Mouse (Mus musculus) small intestine, adult 2 months (tissue): Measurements from ENCODE around the gene 0610010K14Rik.

Experiments used
- CTCF ChIP-seq: fragments of 200-500 bp; IDR thresholded peaks from 2 replicates; pipeline ENCODE4 v1.5.1; 2012; ENCODE audit warnings: low read depth, mild to moderate bottlenecking, control low read depth, inconsistent platforms, low read length, moderate library complexity, mixed read lengths; ENCODE audit not compliant: insufficient replicate concordance, insufficient read length; ENCODE audit errors: extremely low read depth
- POLR2A ChIP-seq: fragments of 200-500 bp; IDR thresholded peaks from 2 replicates; pipeline ENCODE4 v1.6.1; 2012; ENCODE audit warnings: low read depth, mild to moderate bottlenecking, control low read depth, inconsistent platforms, low read length, moderate library complexity

GRCm38 (mm10) chr11:70271641-70272040 is 33.9 kb upstream of the 0610010K14Rik start:
- TF ChIP-seq CTCF: no peak
- TF ChIP-seq POLR2A: no peak
